Mouse (Mus musculus): ENCODE measurements around the gene Orc1.

DNA sequence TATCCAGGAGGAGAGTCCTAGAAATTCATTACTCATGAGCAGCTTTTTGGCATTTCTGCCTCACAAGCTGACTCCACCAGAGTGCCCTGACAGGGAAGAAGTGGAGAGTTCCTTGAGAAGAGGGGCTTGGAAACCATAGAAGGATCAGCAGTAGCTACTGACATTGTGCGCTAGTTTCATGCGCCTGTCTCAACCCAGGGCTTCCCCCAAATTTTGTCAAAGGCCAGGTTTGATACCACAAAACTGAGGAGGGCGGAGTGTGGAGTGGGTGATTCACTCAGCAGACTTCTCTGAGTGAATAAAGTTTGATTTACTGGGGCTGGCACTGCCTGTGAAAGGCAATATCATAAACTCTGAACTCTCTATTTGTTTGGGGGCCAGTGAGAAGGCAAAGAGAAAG is 29.4 kb downstream of the Orc1 start:
- TF ChIP-seq CTCF (IDR thresholded peaks at IDR 0.05; ENCODE audit: borderline replicate concordance, extremely low read depth, insufficient read depth, insufficient read length), result no peak
- TF ChIP-seq POLR2A (IDR thresholded peaks at IDR 0.05; ENCODE audit: borderline replicate concordance, extremely low read depth, insufficient read depth, insufficient read length, poor library complexity, severe bottlenecking), result no peak
